Mouse (Mus musculus) stomach, postnatal 0 days (tissue): Measurements from ENCODE around the gene Fgfr2. TPM values are rescaled to one million over a fixed set of nuclear protein-coding genes. Genes with fewer than 3 reads are reported as not detected.

ENCODE experiments used
- ATAC-seq: fragments of 200-750 bp; cut with Nextera tagmentation; 2 replicates; pipeline ENCODE4 v1.8.0; 2017; ENCODE audit not compliant: low FRiP score, low TSS enrichment
- DNase-seq: peaks from one replicate; pipeline ENCODE4 v3.0.0-alpha.2; 2016; ENCODE audit warnings: low spot score
- H3K27ac ChIP-seq: fragments of 300-500 bp; sonication (generic); replicated peaks from 2 replicates; pipeline ENCODE4 v1.5.1; 2014; ENCODE audit warnings: mild to moderate bottlenecking, control low read depth
- H3K27me3 ChIP-seq: fragments of 300-500 bp; sonication (generic); 2 replicates; pipeline ENCODE4 v1.6.1; 2014; ENCODE audit warnings: low read length; ENCODE audit not compliant: control insufficient read depth, insufficient read depth
- H3K36me3 ChIP-seq: fragments of 300-500 bp; sonication (generic); 2 replicates; pipeline ENCODE4 v1.6.1; 2014; ENCODE audit warnings: low read length, mixed read lengths; ENCODE audit not compliant: control insufficient read depth, insufficient read depth
- H3K4me1 ChIP-seq: fragments of 300-500 bp; sonication (generic); replicated peaks from 2 replicates; pipeline ENCODE4 v1.6.1; 2014; ENCODE audit warnings: antibody characterized with exemption; ENCODE audit not compliant: control insufficient read depth, insufficient read depth
- H3K4me2 ChIP-seq: fragments of 300-500 bp; sonication (generic); replicated peaks from 2 replicates; pipeline ENCODE4 v1.6.1; 2014; ENCODE audit warnings: low read depth, mild to moderate bottlenecking, control low read depth, moderate library complexity
- H3K4me3 ChIP-seq: fragments of 300-500 bp; sonication (generic); 2 replicates; pipeline ENCODE4 v1.5.1; 2014; ENCODE audit warnings: low read depth, low read length, control low read depth
- H3K9ac ChIP-seq: fragments of 300-500 bp; sonication (generic); 2 replicates; pipeline ENCODE4 v1.6.1; 2014; ENCODE audit warnings: mild to moderate bottlenecking, low read length, control low read depth, mixed read lengths
- H3K9me3 ChIP-seq: fragments of 300-500 bp; sonication (generic); 2 replicates; pipeline ENCODE4 v1.6.1; 2016; ENCODE audit warnings: low read length; ENCODE audit not compliant: control insufficient read depth
- CTCF ChIP-seq: IDR thresholded peaks from 2 replicates; pipeline ENCODE4 v1.5.1; 2016; ENCODE audit warnings: antibody characterized with exemption, low read depth, mild to moderate bottlenecking, moderate library complexity
- EP300 ChIP-seq: optimal IDR thresholded peaks from 2 replicates; pipeline ENCODE3; 2016; ENCODE audit warnings: antibody characterized with exemption
- WGBS: fragments of 180-500 bp; shearing (Covaris S2); extraction: QIAGEN DNeasy Blood & Tissue Kit; methylation state at CpG from one replicate; pipeline ENCODE4 v1.1.7; 2014; 5-methylcytosine and 5-hydroxymethylcytosine counted together
- polyA plus RNA-seq: library from polyadenylated mRNA; unstranded; fragments of >200 nt; fragmentation: Nextera tagmentation; extraction: Ambion mirVana; gene quantifications from 2 replicates; pipeline ENCODE4 v1.2.1, GENCODE M21; 2015

The Fgfr2 gene
- polyA plus RNA-seq, 1 experiment from 2014 or later, result 60.8 TPM

- TF ChIP-seq CTCF, result no peak
- TF ChIP-seq EP300, result no peak
- Histone ChIP-seq H3K4me2 (no peak overlapping the region), H3K9me3 (no peaks in the 10 kb centered on the region), H3K36me3 (no peaks in the 10 kb centered on the region), H3K27me3 (peaks cover 26% of the 10 kb centered on the region; the same call in 1 of the 2 replicates), H3K9ac (no peak overlapping the region), H3K4me1 (no peaks in the 10 kb centered on the region; the same call in 1 of the 2 replicates), H3K27ac (no peak overlapping the region), H3K4me3 (no peak overlapping the region)
- ATAC-seq, result no peak
- 36% methylated on average over 2 of the region's 2 CpGs for WGBS
- DNase-seq, result no peak
Observed at GRCm38 (mm10) chr7:131557751-131558150, 1565.4 kb downstream of the Fgfr2 start.

GRCm38 (mm10) chr7:131556541-131557271, 1566.4 kb downstream of the Fgfr2 start:
- no peak overlapping the region for H3K27ac ChIP-seq
- H3K4me3 ChIP-seq, result no peak overlapping the region
- TF ChIP-seq EP300, result no peak
- TF ChIP-seq CTCF, result no peak
- H3K9me3 ChIP-seq, result no peaks in the 10 kb centered on the region
- no peak overlapping the region for H3K9ac ChIP-seq
- 5% methylated on average over 37 of the region's 37 CpGs for WGBS
- DNase-seq, result peak; percentile 31
- no peaks in the 10 kb centered on the region for H3K36me3 ChIP-seq
- H3K27me3 ChIP-seq, result peaks cover 31% of the 10 kb centered on the region; the same call in 1 of the 2 replicates
- no peak overlapping the region for H3K4me2 ChIP-seq
- ATAC-seq, result no peak
- no peaks in the 10 kb centered on the region; the same call in 1 of the 2 replicates for H3K4me1 ChIP-seq

- no peak overlapping the region for H3K27ac ChIP-seq
- H3K4me1 ChIP-seq, result no peaks in the 10 kb centered on the region; the same call in 1 of the 2 replicates
- WGBS, result 3% methylated on average over 9 of the region's 9 CpGs
- H3K27me3 ChIP-seq, result peaks cover 31% of the 10 kb centered on the region; the same call in 1 of the 2 replicates
- H3K4me2 ChIP-seq, result peak overlapping the region; percentile 34; the same call in 1 of the 2 replicates
- H3K9me3 ChIP-seq, result no peaks in the 10 kb centered on the region
- H3K9ac ChIP-seq, result no peak overlapping the region
- ATAC-seq (no peak), DNase-seq (no peak)
- no peaks in the 10 kb centered on the region for H3K36me3 ChIP-seq
- 0 out of 2 replicates have a peak overlapping the region, but pooled peaks have one; percentile 24 for H3K4me3 ChIP-seq
- TF ChIP-seq CTCF (no peak), EP300 (no peak)
Observed at GRCm38 (mm10) chr7:131556116-131556515, 1567.0 kb downstream of the Fgfr2 start.

- peak overlapping the region; percentile 24 for H3K4me3 ChIP-seq
- DNase-seq (peak; percentile 40), ATAC-seq (no peak)
- no peak overlapping the region for H3K27ac ChIP-seq
- no peaks in the 10 kb centered on the region; the same call in 1 of the 2 replicates for H3K4me1 ChIP-seq
- no peaks in the 10 kb centered on the region for H3K9me3 ChIP-seq
- TF ChIP-seq EP300 (no peak), CTCF (peak; percentile 42)
- peak overlapping the region; percentile 34 for H3K4me2 ChIP-seq
- H3K9ac ChIP-seq, result no peak overlapping the region
- peaks cover 37% of the 10 kb centered on the region; the same call in 1 of the 2 replicates for H3K27me3 ChIP-seq
- 2% methylated on average over 68 of the region's 68 CpGs for WGBS
- no peaks in the 10 kb centered on the region for H3K36me3 ChIP-seq
Observed at GRCm38 (mm10) chr7:131555301-131556081, 1567.7 kb downstream of the Fgfr2 start.

GRCm38 (mm10) chr7:131554341-131555180, 1568.6 kb downstream of the Fgfr2 start:
- peak; percentile 31 for ATAC-seq
- H3K4me3 ChIP-seq, result peak overlapping the region; percentile 31
- 1% methylated on average over 45 of the region's 45 CpGs for WGBS
- no peak overlapping the region for H3K27ac ChIP-seq
- H3K27me3 ChIP-seq, result peaks cover 40% of the 10 kb centered on the region; the same call in 1 of the 2 replicates
- no peaks in the 10 kb centered on the region for H3K9me3 ChIP-seq
- H3K4me1 ChIP-seq, result no peaks in the 10 kb centered on the region; the same call in 1 of the 2 replicates
- no peak for TF ChIP-seq CTCF
- TF ChIP-seq EP300, result no peak
- peak overlapping the region; percentile 47 for H3K4me2 ChIP-seq
- DNase-seq, result peak; percentile 28
- H3K36me3 ChIP-seq, result no peaks in the 10 kb centered on the region
- H3K9ac ChIP-seq, result no peak overlapping the region
